ENCODE assay signal across 8 mouse cellular contexts in the genomic region with DNA sequence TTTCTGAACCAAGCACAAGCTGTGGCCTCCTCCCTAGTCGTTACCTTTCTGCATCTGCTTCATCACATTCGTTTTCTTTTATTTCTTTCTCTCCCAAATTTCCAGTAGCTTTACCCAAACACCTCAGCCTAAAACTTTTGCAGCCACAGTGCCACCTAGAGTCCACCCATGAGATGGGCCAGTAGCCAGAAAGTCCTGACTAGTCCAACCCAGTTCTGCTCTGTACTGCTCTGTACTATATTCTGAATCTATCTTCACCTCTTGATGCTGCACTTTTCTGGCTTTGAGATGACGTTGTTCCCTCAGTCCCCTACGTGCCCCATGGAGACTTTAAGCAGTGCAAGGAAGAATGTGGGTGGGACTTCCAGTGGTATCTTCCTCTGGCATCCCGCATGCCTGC.
DNase-seq lines count a peak whose midpoint lies in the region; ATAC-seq and TF ChIP-seq lines count a peak whose summit lies in the region.

No protein-coding gene starts in this region.

- no peak overlapping the region for H3K4me2 ChIP-seq in neural tube, embryonic 11.5 days (ENCODE audit: low read depth)
- H3K4me2 ChIP-seq in midbrain, postnatal 0 days (ENCODE audit: low read depth, low read length, poor library complexity, severe bottlenecking): no peak overlapping the region

- peak; percentile 66 for DNase-seq in neural tube, embryonic 11.5 days (ENCODE audit: low spot score)
- no peak for DNase-seq in neural tube, embryonic 10.5 days (ENCODE audit: extremely low spot score, low spot score)
- DNase-seq in cerebellum, adult 9-11 months: peak; percentile 18
- DNase-seq in gastrocnemius, adult 18-20 months (ENCODE audit: low spot score): peak; percentile 65
- DNase-seq in kidney, adult 2 months: peak; percentile 80
- peak; percentile 80 to 88 for DNase-seq in left cerebral cortex, postnatal 25 days (ENCODE audit: low spot score in 2 of 2)
- peak; percentile 67 for DNase-seq in midbrain, postnatal 0 days (ENCODE audit: low spot score)
- DNase-seq in urinary bladder, postnatal 4 days (ENCODE audit: low spot score in 2 of 2): peak; percentile 52 to 77

- H3K4me1 ChIP-seq in neural tube, embryonic 11.5 days (ENCODE audit: control insufficient read depth, insufficient read depth, low read length): no peaks in the 10 kb centered on the region
- H3K4me1 ChIP-seq in kidney, adult 2 months (ENCODE audit: control insufficient read depth, insufficient read depth, low read length): no peaks in the 10 kb centered on the region
- no peaks in the 10 kb centered on the region for H3K4me1 ChIP-seq in midbrain, postnatal 0 days (ENCODE audit: insufficient read depth, low read length)

- intact Hi-C loops in left cerebral cortex, postnatal 25 days (cut with DNase I): loop anchor here (1.0 to 5.0 kb wide), 5 partner anchors 119 to 335 kb away; a partner anchor contains a TSS

- TF ChIP-seq CTCF in kidney, adult 2 months (conservative IDR thresholded peaks at IDR 0.05; ENCODE audit: insufficient read depth, insufficient read length, low read depth, low read length): peak; percentile 72
- TF ChIP-seq CTCF in midbrain, postnatal 0 days (IDR thresholded peaks at IDR 0.05): peak; percentile 78

- no peak overlapping the region for H3K9ac ChIP-seq in neural tube, embryonic 11.5 days (ENCODE audit: low read length)
- no peak overlapping the region for H3K9ac ChIP-seq in midbrain, postnatal 0 days (replicated peaks; ENCODE audit: low read length, poor library complexity, severe bottlenecking)

- WGBS in neural tube, embryonic 11.5 days: 22% methylated on average over 5 of the region's 5 CpGs
- WGBS in kidney, adult 2 months: 21% methylated on average over 5 of the region's 5 CpGs
- WGBS in midbrain, postnatal 0 days: 26% methylated on average over 5 of the region's 5 CpGs

- no peak overlapping the region for H3K27ac ChIP-seq in neural tube, embryonic 11.5 days (ENCODE audit: low read depth, low read length)
- no peak overlapping the region for H3K27ac ChIP-seq in kidney, adult 2 months (ENCODE audit: insufficient read depth, low read depth, low read length)
- H3K27ac ChIP-seq in midbrain, postnatal 0 days (ENCODE audit: low read depth, low read length): no peak overlapping the region

- H3K36me3 ChIP-seq in neural tube, embryonic 11.5 days (ENCODE audit: control insufficient read depth, insufficient read depth, low read length): no peaks in the 10 kb centered on the region
- no peaks in the 10 kb centered on the region for H3K36me3 ChIP-seq in kidney, adult 2 months (ENCODE audit: control insufficient read depth, insufficient read depth, low read length)
- H3K36me3 ChIP-seq in midbrain, postnatal 0 days (ENCODE audit: insufficient read depth, low read length): no peaks in the 10 kb centered on the region

- no peaks in the 10 kb centered on the region for H3K27me3 ChIP-seq in neural tube, embryonic 11.5 days (ENCODE audit: control insufficient read depth, insufficient read depth, low read length)
- H3K27me3 ChIP-seq in kidney, adult 2 months (replicated peaks; ENCODE audit: control insufficient read depth, insufficient read depth, low read length): no peaks in the 10 kb centered on the region
- no peaks in the 10 kb centered on the region for H3K27me3 ChIP-seq in midbrain, postnatal 0 days (ENCODE audit: insufficient read depth, low read length)

- peak; percentile 41; the same call in 1 of the 2 replicates for ATAC-seq in neural tube, embryonic 11.5 days (ENCODE audit: insufficient read depth, low FRiP score, low TSS enrichment)
- peak; percentile 58; the same call in 1 of the 2 replicates for ATAC-seq in midbrain, postnatal 0 days (ENCODE audit: low FRiP score)

- H3K4me3 ChIP-seq in neural tube, embryonic 11.5 days (ENCODE audit: low read depth, low read length): no peak overlapping the region
- H3K4me3 ChIP-seq in kidney, adult 2 months (ENCODE audit: insufficient read depth, low read depth, low read length): no peak overlapping the region
- H3K4me3 ChIP-seq in midbrain, postnatal 0 days (ENCODE audit: low read depth, low read length): no peak overlapping the region

- TF ChIP-seq POLR2A in kidney, adult 2 months (IDR thresholded peaks at IDR 0.05; ENCODE audit: low read depth, low read length): no peak

- H3K9me3 ChIP-seq in neural tube, embryonic 11.5 days (ENCODE audit: control insufficient read depth, low read length): no peaks in the 10 kb centered on the region
- no peaks in the 10 kb centered on the region; the same call in 1 of the 2 replicates for H3K9me3 ChIP-seq in midbrain, postnatal 0 days (ENCODE audit: low read length)
